ENCODE assay signal across 8 mouse cellular contexts in genomic region chr4:129623681-129624091, GRCm38 (mm10). TPM values are rescaled to one million over a fixed set of nuclear protein-coding genes. Genes with fewer than 3 reads are reported as not detected.
A peak's percentile ranks its signal among the peaks of the same experiment; 100 is the strongest.
DNase-seq lines count a peak whose midpoint lies in the region; ATAC-seq and TF ChIP-seq lines count a peak whose summit lies in the region.

Gene Ccdc28b (minus strand): TSS chr4:129623947.

- H3K27me3 ChIP-seq in intestine, embryonic 16.5 days (replicated peaks; ENCODE audit: control insufficient read depth, insufficient read depth, low read length): no peaks in the 10 kb centered on the region
- H3K27me3 ChIP-seq in stomach, postnatal 0 days (ENCODE audit: control insufficient read depth, insufficient read depth, low read length): no peaks in the 10 kb centered on the region

- H3K9ac ChIP-seq in intestine, embryonic 16.5 days (ENCODE audit: low read depth, low read length): peak within 1 kb of the TSS; percentile 89
- H3K9ac ChIP-seq in stomach, postnatal 0 days (ENCODE audit: low read length): peak within 1 kb of the TSS; percentile 66

- no peak for TF ChIP-seq CTCF in stomach, postnatal 0 days (IDR thresholded peaks at IDR 0.05; ENCODE audit: low read depth)

- TF ChIP-seq EP300 in stomach, postnatal 0 days (optimal IDR thresholded peaks at IDR 0.05): no peak

- H3K36me3 ChIP-seq in intestine, embryonic 16.5 days (ENCODE audit: control insufficient read depth, insufficient read depth, low read length): peaks cover 16% of the 10 kb centered on the region
- peaks cover 14% of the 10 kb centered on the region for H3K36me3 ChIP-seq in stomach, postnatal 0 days (ENCODE audit: control insufficient read depth, insufficient read depth, low read length)

- H3K27ac ChIP-seq in intestine, embryonic 16.5 days (ENCODE audit: low read length): peak within 1 kb of the TSS; percentile 89
- H3K27ac ChIP-seq in stomach, postnatal 0 days (replicated peaks): peak within 1 kb of the TSS; percentile 92

- peak; percentile 53 for DNase-seq in urinary bladder, postnatal 14 days (ENCODE audit: low spot score)
- no peak for DNase-seq in urinary bladder, postnatal 10 days (ENCODE audit: low spot score)
- peak; percentile 73 for DNase-seq in embryo, embryonic 10.5 days (ENCODE audit: low spot score)
- no peak for DNase-seq in left cerebral cortex, postnatal 4 days
- peak; percentile 43 for DNase-seq in mesoderm, embryonic 11.5 days (ENCODE audit: low read depth, low spot score)
- DNase-seq in stomach, postnatal 0 days (ENCODE audit: low spot score): peak; percentile 45

- WGBS in intestine, embryonic 16.5 days: 0% methylated on average over 10 of the region's 10 CpGs
- WGBS in stomach, postnatal 0 days: under 1% methylated on average over 10 of the region's 10 CpGs

- ATAC-seq in granulocyte monocyte progenitor cell, adult 5-6 weeks (replicated peaks; ENCODE audit: poor library complexity, severe bottlenecking): peak; percentile 4
- ATAC-seq in intestine, embryonic 16.5 days: peak; percentile 46
- ATAC-seq in stomach, postnatal 0 days (ENCODE audit: low FRiP score, low TSS enrichment): no peak

- peaks cover 26% of the 10 kb centered on the region for H3K4me1 ChIP-seq in intestine, embryonic 16.5 days (ENCODE audit: control insufficient read depth, insufficient read depth, low read length)
- H3K4me1 ChIP-seq in stomach, postnatal 0 days (replicated peaks; ENCODE audit: control insufficient read depth, insufficient read depth): peaks cover 7% of the 10 kb centered on the region; the same call in 1 of the 2 replicates

- intact Hi-C loops in left cerebral cortex, postnatal 4 days (cut with DNase I): no loop called here

- peak within 1 kb of the TSS; percentile 85 for H3K4me2 ChIP-seq in intestine, embryonic 16.5 days (ENCODE audit: low read depth, low read length)
- peak within 1 kb of the TSS; percentile 81 for H3K4me2 ChIP-seq in stomach, postnatal 0 days (replicated peaks; ENCODE audit: low read depth)

- H3K9me3 ChIP-seq in intestine, embryonic 16.5 days (ENCODE audit: control insufficient read depth, low read length): no peaks in the 10 kb centered on the region
- H3K9me3 ChIP-seq in stomach, postnatal 0 days (ENCODE audit: control insufficient read depth, low read length): no peaks in the 10 kb centered on the region

- peak within 1 kb of the TSS; percentile 77 for H3K4me3 ChIP-seq in intestine, embryonic 16.5 days (ENCODE audit: low read length)
- H3K4me3 ChIP-seq in stomach, postnatal 0 days (ENCODE audit: low read depth, low read length): peak within 1 kb of the TSS; percentile 62

RNA-seq across cellular contexts. Expression of gene Ccdc28b, which starts in this region (rescaled TPM):
- 44.7 and 57.5 TPM in 2 replicates for total RNA-seq in granulocyte monocyte progenitor cell, adult 5-6 weeks (2014; fragmentation: Nextera tagmentation)
- 53.4 and 65.8 TPM in 2 replicates for total RNA-seq in granulocyte monocyte progenitor cell, adult 5-6 weeks (2017)
- 42.7 and 44.6 TPM in 2 replicates for polyA plus RNA-seq in intestine, embryonic 16.5 days (2015; fragmentation: Nextera tagmentation; extraction: Ambion mirVana)
- 100 to 1,000 TPM; 125 to 131 TPM for total RNA-seq in left cerebral cortex, postnatal 4 days (2021)
- 34.2 and 40.2 TPM in 2 replicates for polyA plus RNA-seq in stomach, postnatal 0 days (2015; fragmentation: Nextera tagmentation; extraction: Ambion mirVana)

Comparison
In these comparisons a context has a peak if more than half of its experiments do, and no peak if none do; other contexts are left out.
1. DNase-seq: peak in urinary bladder, postnatal 14 days (single experiment), embryo, embryonic 10.5 days (single experiment), mesoderm, embryonic 11.5 days (single experiment) and stomach, postnatal 0 days (single experiment); none in urinary bladder, postnatal 10 days (single experiment) and left cerebral cortex, postnatal 4 days (single experiment).